Mouse (Mus musculus) midbrain, embryonic 13.5 days (tissue): ENCODE measurements around the gene Tspan10. TPM values are rescaled to one million over a fixed set of nuclear protein-coding genes. Genes with fewer than 3 reads are reported as not detected.

ENCODE experiments used
- ATAC-seq: fragments of 200-750 bp; cut with Nextera tagmentation; 2 replicates; pipeline ENCODE4 v1.8.0; 2017; ENCODE audit warnings: mild to moderate bottlenecking, moderate TSS enrichment, moderate library complexity
- H3K27ac ChIP-seq: fragments of 300-500 bp; sonication (generic); 2 replicates; pipeline ENCODE4 v1.5.1; 2015; ENCODE audit warnings: inconsistent platforms, mild to moderate bottlenecking, moderate library complexity
- H3K27me3 ChIP-seq: fragments of 300-500 bp; sonication (generic); 2 replicates; pipeline ENCODE4 v1.6.1; 2015; ENCODE audit warnings: mild to moderate bottlenecking, inconsistent platforms
- H3K36me3 ChIP-seq: fragments of 300-500 bp; sonication (generic); 2 replicates; pipeline ENCODE4 v1.6.1; 2015; ENCODE audit warnings: mild to moderate bottlenecking, inconsistent platforms
- H3K4me1 ChIP-seq: fragments of 300-500 bp; sonication (generic); replicated peaks from 2 replicates; pipeline ENCODE4 v1.6.1; 2015; ENCODE audit warnings: inconsistent platforms
- H3K4me2 ChIP-seq: fragments of 300-500 bp; sonication (generic); replicated peaks from 2 replicates; pipeline ENCODE4 v1.6.1; 2015; ENCODE audit warnings: moderate library complexity, mild to moderate bottlenecking, inconsistent platforms
- H3K4me3 ChIP-seq: fragments of 300-500 bp; sonication (generic); replicated peaks from 2 replicates; pipeline ENCODE4 v1.5.1; 2015; ENCODE audit warnings: mild to moderate bottlenecking, inconsistent platforms
- H3K9ac ChIP-seq: fragments of 300-500 bp; sonication (generic); replicated peaks from 2 replicates; pipeline ENCODE4 v1.6.1; 2015; ENCODE audit warnings: mild to moderate bottlenecking, inconsistent platforms
- H3K9me3 ChIP-seq: fragments of 300-500 bp; sonication (generic); 2 replicates; pipeline ENCODE4 v1.6.1; 2016; ENCODE audit warnings: mild to moderate bottlenecking, inconsistent platforms
- WGBS: fragments of 180-500 bp; shearing (Covaris S2); methylation state at CpG from one replicate; pipeline ENCODE4 v1.1.7; 2015; 5-methylcytosine and 5-hydroxymethylcytosine counted together
- polyA plus RNA-seq: library from polyadenylated mRNA; unstranded; fragments of >200 nt; fragmentation: Nextera tagmentation; extraction: Ambion mirVana; gene quantifications from 2 replicates; pipeline ENCODE4 v1.2.1, GENCODE M21; 2015

Gene Tspan10
- polyA plus RNA-seq, 1 experiment from 2014 or later: not detected

- peak overlapping the region; percentile 94 for H3K4me2 ChIP-seq
- H3K27me3 ChIP-seq: no peaks in the 10 kb centered on the region
- H3K27ac ChIP-seq: peak overlapping the region; percentile 91; the same call in 1 of the 2 replicates
- no peaks in the 10 kb centered on the region for H3K9me3 ChIP-seq
- peak overlapping the region; percentile 90 for H3K9ac ChIP-seq
- ATAC-seq: no peak
- WGBS: 10% methylated on average over 10 of the region's 10 CpGs
- H3K4me1 ChIP-seq: peaks cover 26% of the 10 kb centered on the region
- H3K36me3 ChIP-seq: peaks cover 63% of the 10 kb centered on the region
- peak overlapping the region; percentile 88 for H3K4me3 ChIP-seq
These were observed 42.8 kb downstream of the Tspan10 start for GRCm38 (mm10) chr11:120485251-120485650.

DNA sequence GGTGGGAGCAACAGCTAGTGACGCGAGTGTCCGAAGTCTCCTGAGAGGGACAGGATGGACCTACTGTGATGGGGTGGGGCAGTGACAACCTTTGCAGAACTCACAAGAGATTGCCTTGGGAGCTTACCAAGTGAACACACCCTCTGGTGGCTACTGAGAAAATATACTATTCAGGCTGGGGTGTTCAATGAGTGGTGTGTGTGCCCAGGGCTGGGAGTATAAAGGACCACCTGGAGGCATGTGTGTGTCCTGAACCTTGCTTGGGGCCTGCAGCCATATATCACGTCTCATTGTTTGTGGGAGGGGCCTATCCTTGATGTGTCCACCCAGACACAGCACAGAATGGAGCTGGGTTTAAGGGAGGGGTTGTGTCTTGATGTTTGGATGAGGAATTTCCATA lies 46.1 kb downstream of the Tspan10 start:
- no peak overlapping the region for H3K4me3 ChIP-seq
- peaks cover 51% of the 10 kb centered on the region for H3K4me1 ChIP-seq
- H3K27me3 ChIP-seq: no peaks in the 10 kb centered on the region
- no peak overlapping the region for H3K27ac ChIP-seq
- H3K4me2 ChIP-seq: no peak overlapping the region
- no peaks in the 10 kb centered on the region for H3K9me3 ChIP-seq
- H3K36me3 ChIP-seq: peaks cover 31% of the 10 kb centered on the region
- H3K9ac ChIP-seq: no peak overlapping the region
- no peak for ATAC-seq
- WGBS: 84% methylated on average over 4 of the region's 4 CpGs

DNA sequence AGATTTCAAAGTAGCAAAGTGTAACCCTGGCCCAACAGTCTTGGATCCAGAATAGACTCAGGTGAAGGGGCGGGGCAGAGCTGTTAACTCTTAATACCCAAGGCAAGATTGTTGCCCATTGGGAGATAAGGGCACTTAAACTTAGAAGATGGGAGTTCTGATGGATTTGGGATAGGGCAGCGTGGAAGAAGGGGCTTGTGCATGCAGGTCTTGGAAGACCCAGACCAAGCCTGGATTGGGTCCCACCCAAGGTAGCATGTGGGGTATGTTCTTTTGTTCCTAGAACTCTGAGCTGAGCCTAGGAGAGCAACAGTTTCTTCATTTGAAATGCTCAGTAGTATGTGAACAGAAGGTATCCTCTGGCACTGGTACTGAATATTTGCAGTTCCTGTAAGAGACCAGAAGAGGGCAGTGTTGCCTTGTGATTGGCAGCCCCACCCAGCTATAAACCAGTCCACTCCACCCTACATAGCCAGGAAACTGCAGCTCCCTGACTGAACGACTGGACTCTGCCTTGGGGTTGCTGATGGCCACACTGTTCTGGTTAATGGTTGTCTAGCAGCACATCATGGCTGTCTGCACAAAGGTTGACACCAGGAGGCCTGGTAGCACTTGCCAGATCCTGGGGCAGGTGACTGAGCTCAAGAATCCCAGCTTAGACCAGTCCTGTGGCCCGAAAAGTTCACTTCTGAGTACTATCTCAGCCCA lies 46.8 kb downstream of the Tspan10 start:
- H3K4me2 ChIP-seq: no peak overlapping the region
- peak; percentile 9; the same call in 1 of the 2 replicates for ATAC-seq
- no peaks in the 10 kb centered on the region for H3K9me3 ChIP-seq
- H3K27ac ChIP-seq: no peak overlapping the region
- WGBS: 66% methylated on average over 4 of the region's 4 CpGs
- H3K4me1 ChIP-seq: peaks cover 51% of the 10 kb centered on the region
- H3K36me3 ChIP-seq: peaks cover 31% of the 10 kb centered on the region
- H3K9ac ChIP-seq: no peak overlapping the region
- H3K4me3 ChIP-seq: no peak overlapping the region
- no peaks in the 10 kb centered on the region for H3K27me3 ChIP-seq

GRCm38 (mm10) chr11:120490291-120491046 lies 48.0 kb downstream of the Tspan10 start:
- no peak overlapping the region; the same call in 1 of the 2 replicates for H3K27ac ChIP-seq

DNA sequence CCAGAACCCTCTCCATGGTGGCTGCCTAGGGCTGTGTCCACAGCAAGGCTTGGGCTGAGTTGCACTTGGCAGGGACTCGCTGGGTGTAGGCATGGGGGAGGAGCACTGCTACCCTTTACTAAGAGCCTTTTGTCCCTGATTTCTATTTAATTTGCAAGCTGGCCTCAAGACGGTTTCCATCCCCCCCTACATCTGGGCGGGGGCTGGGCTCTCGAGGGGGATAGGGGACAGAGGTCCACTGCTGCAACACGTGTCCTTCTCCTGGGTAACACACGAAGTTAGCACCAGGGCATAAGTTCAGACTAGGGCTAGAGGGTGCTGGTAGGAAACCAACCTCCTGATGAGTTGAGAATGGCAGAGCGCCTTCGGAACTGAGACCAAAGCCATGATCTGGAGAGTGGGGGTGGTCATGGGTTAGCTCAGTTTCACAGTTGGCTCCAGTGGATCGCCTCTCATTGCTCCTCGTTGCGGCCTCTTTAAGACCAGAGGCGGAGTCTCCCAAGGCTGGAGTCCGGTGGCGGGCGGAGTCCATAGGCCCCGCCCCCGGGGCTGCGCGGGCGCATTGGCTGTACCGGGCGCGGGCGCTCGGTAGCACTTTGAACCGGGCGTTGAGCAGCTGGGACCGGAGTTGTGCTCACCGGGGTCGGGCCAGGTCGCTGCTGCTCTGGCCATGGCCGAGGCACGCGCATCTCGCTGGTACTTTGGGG lies 49.0 kb downstream of the Tspan10 start, which contains the start of gene Slc25a10:
Slc25a10 (plus strand) TSS at position 524 of the 707 bp plus-strand sequence.
- Histone ChIP-seq H3K4me3 (peak within 1 kb of the TSS; percentile 97), H3K4me2 (peak within 1 kb of the TSS; percentile 98), H3K4me1 (peaks cover 39% of the 10 kb centered on the region), H3K27me3 (no peaks in the 10 kb centered on the region), H3K9me3 (no peaks in the 10 kb centered on the region), H3K27ac (peak within 1 kb of the TSS; percentile 77), H3K9ac (peak within 1 kb of the TSS; percentile 86), H3K36me3 (peaks cover 49% of the 10 kb centered on the region)
- ATAC-seq: peak; percentile 90
- WGBS: under 1% methylated on average over 35 of the region's 35 CpGs

More at GRCm38 (mm10) chr11:120490291-120491046, 48.0 kb downstream of the Tspan10 start:
- WGBS: 39% methylated on average over 4 of the region's 4 CpGs
- H3K4me3 ChIP-seq: peak overlapping the region; percentile 97; the same call in 1 of the 2 replicates
- H3K4me1 ChIP-seq: peaks cover 45% of the 10 kb centered on the region
- no peak for ATAC-seq
- H3K4me2 ChIP-seq: peak overlapping the region; percentile 98
- no peaks in the 10 kb centered on the region for H3K27me3 ChIP-seq
- no peaks in the 10 kb centered on the region for H3K9me3 ChIP-seq
- peak overlapping the region; percentile 86; the same call in 1 of the 2 replicates for H3K9ac ChIP-seq
- peaks cover 44% of the 10 kb centered on the region for H3K36me3 ChIP-seq

DNA sequence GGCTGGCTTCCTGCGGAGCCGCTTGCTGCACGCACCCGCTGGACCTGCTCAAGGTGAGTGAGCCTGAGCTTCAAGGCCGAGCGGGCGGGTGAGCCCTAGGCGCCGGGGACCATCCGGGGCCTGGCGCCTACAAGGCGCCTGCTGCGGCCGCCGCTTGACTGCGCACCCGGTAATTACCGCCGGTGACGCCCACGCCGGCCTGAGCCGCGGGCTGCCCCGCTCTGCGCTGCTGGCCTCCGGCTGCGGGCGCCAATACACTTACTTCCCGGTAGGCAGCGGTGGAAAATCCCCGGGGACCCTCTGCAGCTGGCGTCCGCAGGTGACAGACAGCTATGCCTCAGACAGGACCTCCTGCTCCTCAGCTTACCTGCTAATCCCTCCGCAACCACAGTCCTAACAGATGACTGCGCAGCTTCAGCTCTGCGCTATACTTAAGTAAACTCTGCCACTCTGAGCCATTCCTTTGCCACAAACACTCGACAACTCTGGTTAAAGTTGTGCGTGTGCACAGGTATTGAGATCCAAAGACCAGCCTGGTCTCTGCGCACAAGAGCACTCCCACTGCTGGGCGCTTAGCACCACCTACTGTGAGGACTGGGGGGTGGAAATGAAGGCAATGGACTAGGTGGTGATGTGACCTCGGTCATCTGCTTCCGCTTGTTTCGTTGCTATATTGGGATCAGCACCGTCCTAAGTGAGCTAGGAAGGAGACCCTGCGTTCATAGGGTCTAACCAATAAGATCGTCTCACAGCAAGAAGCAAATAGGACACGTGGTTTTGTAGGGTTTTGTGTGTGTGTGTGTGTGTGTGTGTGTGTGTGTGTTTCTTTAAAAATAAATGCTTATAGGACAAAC lies 49.8 kb downstream of the Tspan10 start:
- WGBS: under 1% methylated on average over 47 of the region's 48 CpGs
- peak; percentile 72 for ATAC-seq
- Histone ChIP-seq H3K27ac (peak overlapping the region; percentile 77), H3K4me2 (peak overlapping the region; percentile 98), H3K36me3 (peaks cover 49% of the 10 kb centered on the region), H3K4me3 (peak overlapping the region; percentile 97), H3K4me1 (peaks cover 39% of the 10 kb centered on the region), H3K27me3 (no peaks in the 10 kb centered on the region), H3K9me3 (no peaks in the 10 kb centered on the region), H3K9ac (peak overlapping the region; percentile 86)

- Histone ChIP-seq H3K27me3 (no peaks in the 10 kb centered on the region), H3K36me3 (peaks cover 49% of the 10 kb centered on the region), H3K27ac (peak overlapping the region; percentile 77), H3K4me3 (peak overlapping the region; percentile 97), H3K9ac (peak overlapping the region; percentile 86), H3K4me2 (peak overlapping the region; percentile 98), H3K9me3 (no peaks in the 10 kb centered on the region), H3K4me1 (peaks cover 39% of the 10 kb centered on the region)
- ATAC-seq: no peak
- WGBS: 25% methylated on average over 3 of the region's 3 CpGs
These were observed 50.4 kb downstream of the Tspan10 start for GRCm38 (mm10) chr11:120492878-120493203.

- Histone ChIP-seq H3K9me3 (no peaks in the 10 kb centered on the region), H3K27me3 (no peaks in the 10 kb centered on the region), H3K36me3 (peaks cover 49% of the 10 kb centered on the region), H3K4me3 (peak overlapping the region; percentile 97), H3K9ac (peak overlapping the region; percentile 86), H3K4me2 (peak overlapping the region; percentile 98), H3K27ac (peak overlapping the region; percentile 77), H3K4me1 (peaks cover 39% of the 10 kb centered on the region)
- no peak for ATAC-seq
- 61% methylated on average over 3 of the region's 3 CpGs for WGBS
These were observed 50.9 kb downstream of the Tspan10 start for GRCm38 (mm10) chr11:120493351-120493750.

DNA sequence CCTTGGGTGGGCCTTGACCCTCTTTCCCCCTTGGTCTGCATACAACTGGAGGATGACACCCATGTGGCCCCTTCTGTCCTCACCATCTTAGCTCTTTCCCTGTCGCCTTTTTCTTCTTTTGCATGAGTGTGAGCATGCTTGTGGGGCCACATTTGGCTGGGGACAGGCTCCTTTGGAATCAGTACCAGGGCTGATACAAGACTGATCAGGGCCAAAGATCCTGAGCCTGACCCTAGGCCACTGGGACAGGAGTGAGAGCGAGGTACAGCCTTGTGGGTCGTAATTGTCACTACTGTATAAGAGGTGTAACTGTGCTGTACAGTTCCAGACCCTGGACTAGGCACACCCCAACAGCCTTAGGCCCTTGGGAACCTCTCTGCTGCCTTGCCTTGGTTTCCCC lies 51.5 kb downstream of the Tspan10 start:
- peaks cover 39% of the 10 kb centered on the region for H3K4me1 ChIP-seq
- 0 out of 2 replicates have a peak overlapping the region, but pooled peaks have one; percentile 86 for H3K9ac ChIP-seq
- no peak overlapping the region for H3K4me3 ChIP-seq
- no peaks in the 10 kb centered on the region for H3K27me3 ChIP-seq
- H3K36me3 ChIP-seq: peaks cover 49% of the 10 kb centered on the region
- H3K27ac ChIP-seq: no peak overlapping the region
- 92% methylated on average over 3 of the region's 3 CpGs for WGBS
- H3K4me2 ChIP-seq: peak overlapping the region; percentile 98; the same call in 1 of the 2 replicates
- H3K9me3 ChIP-seq: no peaks in the 10 kb centered on the region
- no peak for ATAC-seq
